Mouse (Mus musculus) A20 (cell line): ENCODE data around the gene Gm20388.
A peak's percentile ranks its signal among the peaks of the same experiment; 100 is the strongest.
"Not testable (repeated sequence)": the region's sequence is repeated elsewhere in the genome, so short reads cannot be mapped to it uniquely, and the experiment has no call there.

ENCODE experiments used
- DNase-seq: peaks from one replicate; pipeline ENCODE4 v3.0.0-alpha.2; 2011; ENCODE audit warnings: low read depth, low spot score

Gene Gm20388

DNA sequence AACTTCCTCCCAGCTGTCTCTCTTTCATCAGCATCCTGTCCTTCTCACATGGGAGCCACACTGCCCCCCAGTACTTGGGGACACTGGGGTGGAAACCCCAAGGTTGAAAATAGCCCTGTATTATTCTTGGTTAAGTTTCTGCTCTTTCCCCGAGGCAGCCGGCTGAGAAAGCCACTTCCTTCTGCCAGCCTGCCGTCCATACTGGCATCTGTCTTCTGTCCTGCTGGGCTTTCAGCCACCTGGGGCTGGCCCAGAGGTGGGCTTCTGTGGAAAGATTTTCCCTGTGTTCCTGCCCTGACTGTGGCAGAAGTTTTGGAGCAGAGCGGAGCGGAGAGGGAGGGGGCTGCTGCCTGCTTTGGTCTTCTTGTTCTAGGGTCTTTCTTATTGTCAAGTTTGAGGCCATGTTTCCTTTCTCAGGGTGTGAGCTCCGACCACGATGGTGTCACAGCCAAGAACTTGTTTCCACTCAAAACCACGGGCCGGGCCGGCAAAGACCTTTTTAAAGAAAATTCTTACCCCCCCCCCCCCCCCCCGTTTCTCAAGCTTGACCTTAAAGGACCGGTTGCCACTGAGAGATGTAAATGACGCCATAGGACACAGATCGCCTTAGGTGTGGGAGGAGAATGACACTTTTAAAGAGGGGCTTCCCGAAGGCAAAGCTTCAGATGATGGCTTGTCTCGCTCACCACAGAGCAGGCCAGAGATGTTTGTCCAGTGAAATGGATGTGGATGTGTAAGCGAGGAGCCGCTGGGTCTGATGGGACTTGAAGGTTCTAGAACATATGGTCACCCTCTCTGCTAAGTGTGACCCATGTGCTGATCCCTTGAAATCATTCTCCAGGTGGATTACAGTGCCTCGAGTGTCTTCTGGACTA lies 849.9 kb downstream of the Gm20388 start:
- DNase-seq: peak; percentile 57

DNA sequence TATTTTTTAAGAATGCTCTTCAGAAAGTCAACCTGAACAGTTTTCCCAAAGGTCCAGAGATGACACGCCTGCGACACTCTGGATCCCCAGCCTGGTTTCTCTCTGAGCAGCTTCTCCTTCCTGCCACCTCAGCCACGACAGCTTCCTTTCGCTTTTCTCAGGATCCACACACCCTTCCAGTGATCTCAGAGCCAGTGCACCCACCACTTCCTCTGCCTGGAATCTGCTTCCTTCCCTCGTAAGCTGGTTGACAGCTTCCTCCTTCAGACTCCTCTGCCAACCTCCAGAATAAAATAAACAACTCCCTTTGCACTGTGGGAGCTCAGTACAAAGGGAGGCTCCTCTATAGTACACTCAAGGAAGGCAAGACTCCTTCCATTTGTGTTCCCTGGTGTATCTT lies 852.6 kb downstream of the Gm20388 start:
- no peak for DNase-seq

DNA sequence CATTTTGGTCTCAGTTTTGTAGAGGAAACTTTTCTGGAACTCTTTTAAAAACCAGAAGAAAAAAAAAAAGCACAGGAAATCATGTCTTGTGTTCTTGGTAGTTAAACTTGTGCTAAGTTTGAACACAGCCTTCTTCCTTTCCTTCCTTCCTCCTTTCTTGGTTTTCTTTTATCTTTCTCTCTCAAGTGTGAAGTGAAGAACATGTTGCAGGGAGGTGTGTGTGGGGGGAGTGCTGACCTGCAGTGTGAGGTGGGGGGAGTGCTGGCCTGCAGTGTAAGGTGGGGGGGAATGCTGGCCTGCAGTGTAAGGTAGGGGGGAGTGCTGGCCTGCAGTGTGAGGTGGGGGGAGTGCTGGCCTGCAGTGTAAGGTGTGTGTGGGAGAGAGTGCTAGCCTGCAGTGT lies 854.0 kb downstream of the Gm20388 start:
- DNase-seq: no peak

DNA sequence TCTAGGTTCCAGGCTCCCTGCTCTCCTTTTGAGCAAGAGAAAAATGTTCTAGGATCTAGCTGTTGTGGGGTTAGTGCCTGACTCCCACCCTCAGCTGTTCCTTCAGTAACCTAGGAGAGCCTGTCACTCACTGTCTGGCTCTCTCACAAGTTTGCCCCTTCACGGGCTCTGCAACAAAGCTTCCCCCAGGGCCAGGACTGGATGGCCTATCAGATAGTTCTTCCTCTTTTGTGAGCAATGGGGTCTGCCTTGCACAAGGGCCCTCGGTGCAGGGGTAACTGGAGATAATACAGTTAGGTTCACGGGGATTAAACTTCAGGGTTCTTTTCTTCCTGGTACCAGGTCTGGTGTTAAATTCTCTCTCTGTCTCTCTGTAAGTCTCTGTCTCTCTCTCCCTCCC lies 856.0 kb downstream of the Gm20388 start:
- DNase-seq: no peak

DNA sequence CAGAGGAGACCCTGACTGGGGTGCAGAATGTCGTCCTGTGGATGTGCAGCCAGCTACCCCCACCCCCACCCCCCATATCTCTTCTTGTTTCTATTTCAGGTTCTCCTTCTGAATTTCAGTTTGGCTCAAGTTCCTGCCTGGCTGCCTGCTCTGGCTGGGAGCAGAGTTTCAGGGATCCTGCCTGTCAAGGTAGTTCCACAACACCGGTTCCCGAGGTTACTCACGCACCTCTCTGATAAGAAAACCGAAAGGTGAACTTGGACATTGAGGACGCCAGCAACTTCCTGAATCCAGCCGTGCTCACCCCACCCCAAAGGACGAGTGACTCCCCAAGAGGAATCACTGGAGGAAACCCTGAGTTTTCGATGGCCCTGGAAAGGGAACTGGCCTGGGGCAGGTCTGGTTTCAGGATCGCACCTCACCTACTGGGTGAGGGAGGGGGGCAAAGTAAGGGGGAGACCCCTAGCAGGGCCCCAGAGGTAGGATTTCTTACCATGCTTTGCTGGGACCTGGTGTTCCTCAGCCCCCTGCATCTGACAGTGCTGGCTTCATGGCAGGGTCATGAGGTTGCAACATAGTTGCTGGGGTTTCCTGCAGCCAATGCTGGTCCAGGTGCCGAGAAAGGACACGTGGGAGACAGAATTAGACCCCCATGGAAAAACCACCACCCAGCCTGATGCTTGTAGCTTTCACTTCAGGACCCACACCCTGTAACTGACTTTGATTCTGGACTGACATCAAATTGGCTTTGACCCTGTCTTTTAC lies 858.0 kb downstream of the Gm20388 start:
- DNase-seq: no peak

DNA sequence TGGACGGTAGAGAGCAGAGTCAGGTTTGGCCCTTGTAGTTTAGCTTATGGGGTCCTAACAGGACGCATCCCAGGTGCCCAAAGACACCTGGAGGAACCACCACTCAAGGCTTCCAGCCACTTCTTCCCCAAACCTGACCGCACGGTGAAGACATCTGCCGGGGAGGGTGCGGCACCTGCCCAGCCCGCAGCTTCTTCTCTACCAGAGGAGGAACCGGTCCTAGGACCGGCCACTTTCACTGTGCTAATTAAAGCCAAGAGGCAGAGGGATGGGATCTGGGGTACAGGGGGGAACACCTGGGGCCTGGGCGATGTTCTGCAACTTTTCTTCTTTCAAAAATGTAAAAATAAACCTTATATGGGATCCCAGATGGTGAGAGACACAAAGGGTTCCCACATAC lies 866.5 kb downstream of the Gm20388 start:
- DNase-seq: peak; percentile 82

DNA sequence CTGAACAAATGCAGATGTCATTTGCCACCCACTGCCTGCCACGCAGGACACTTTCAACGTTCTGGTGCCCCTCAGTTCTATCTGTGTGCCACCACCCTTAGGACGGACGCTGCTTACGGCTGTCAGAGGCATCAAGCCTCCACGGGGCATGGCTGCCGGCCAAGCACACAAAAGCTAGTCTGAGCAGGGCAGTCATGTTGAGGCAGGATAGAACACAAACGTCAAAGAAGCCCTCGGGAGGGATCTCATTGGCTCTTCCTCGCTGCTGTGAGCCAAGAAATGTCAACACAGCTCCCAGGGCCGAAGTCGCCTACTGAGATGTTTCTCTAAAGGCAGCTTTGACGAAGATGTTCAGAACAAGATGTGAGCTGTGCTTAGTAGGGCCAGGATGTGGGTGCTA lies 867.1 kb downstream of the Gm20388 start:
- no peak for DNase-seq

DNA sequence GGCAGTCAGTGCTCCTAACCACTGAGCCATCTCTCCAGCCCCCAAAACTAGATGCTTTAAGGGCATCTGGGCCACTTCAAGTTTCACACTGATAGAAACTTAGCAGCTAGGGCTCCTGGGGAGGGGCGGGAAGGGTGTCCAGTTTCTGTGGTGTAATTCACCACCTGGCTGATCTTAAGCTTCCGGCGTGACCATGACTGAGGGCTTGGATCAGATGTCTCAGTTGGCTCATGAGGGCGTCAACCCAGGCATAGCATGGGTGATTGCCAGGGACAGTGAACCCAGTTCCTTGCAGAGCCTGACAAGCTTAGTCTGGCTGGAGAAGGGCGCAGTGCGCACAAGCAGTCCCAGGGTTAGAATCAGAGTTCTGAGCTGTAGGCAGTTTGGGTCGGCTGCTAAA lies 868.5 kb downstream of the Gm20388 start:
- DNase-seq: no peak

DNA sequence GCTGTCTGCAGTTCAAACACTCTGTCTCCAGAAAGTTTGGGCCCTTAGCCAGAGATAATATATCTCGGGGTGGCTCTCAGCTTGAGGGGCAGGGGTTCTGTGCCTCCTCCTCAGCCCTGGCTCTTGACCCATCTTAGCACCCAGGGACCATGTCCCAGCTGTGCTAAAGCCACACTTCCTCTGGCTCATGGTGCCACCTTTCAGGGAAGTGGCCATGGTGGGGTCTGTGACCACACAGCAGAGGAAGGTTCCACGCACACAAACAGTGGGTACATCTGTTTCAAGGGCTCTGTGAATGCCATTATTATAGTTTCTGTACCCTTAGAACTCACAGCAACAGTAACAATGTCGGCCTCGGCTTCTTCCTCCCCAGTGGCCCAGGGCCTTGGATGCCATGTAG lies 873.1 kb downstream of the Gm20388 start:
- no peak for DNase-seq

DNA sequence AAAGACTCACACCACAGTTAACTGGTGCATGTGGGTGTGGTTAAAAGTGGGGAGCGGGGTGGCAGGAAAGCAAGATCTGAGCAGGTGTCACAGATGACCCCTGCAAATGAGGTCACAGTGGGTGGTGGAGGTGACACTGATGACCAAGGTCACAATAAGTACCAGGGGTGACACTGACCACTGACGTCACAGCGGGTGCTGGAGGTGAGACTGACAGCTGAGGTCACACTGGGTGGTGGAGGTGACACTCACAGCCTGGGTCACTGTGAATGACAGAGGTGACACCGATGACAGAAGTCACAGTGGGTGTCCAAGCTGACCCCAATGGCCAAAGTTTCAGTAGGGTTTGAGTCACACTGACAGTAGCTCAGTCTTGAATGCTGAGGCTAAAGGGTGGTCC lies 876.1 kb downstream of the Gm20388 start:
- no peak for DNase-seq

DNA sequence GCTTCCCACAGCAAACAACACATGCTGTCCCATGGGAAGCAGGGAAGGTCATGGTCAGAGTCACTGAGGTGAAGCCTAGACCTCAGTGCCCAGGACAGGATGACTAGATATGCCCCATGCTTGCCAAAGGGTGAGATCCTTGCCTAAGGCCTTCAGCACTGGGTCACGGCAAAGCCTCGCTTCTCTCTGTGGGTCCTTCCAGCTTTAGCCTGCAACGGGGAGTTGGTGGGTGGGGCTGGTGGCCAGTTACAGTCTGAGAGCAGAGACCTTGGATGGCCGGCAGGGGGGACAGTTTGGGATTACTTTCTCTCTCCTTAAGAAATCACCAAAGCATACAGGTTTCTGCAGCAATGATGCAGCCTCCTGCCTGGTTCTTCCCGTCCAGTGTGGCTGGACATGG lies 877.0 kb downstream of the Gm20388 start:
- DNase-seq: no peak

DNA sequence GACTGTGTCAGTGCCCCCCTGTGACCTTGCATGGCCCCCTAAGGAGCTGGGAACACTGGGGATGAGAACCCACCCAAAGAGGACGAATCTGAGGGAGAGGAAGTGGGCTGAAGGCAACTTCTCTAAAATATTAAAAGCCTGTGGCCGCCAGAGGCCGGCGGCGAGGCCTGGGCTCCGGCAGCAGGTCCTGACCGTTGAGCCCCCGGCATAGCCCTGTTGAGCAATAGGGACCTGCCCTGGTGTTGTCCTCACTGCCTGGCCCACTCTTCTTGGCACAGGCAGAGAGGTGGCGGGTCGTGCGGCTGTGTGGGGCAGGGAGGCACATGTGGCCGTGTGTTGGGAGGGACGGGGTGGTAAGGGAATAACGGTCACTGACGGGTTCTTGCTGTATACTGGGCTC lies 882.1 kb downstream of the Gm20388 start:
- DNase-seq: no peak

DNA sequence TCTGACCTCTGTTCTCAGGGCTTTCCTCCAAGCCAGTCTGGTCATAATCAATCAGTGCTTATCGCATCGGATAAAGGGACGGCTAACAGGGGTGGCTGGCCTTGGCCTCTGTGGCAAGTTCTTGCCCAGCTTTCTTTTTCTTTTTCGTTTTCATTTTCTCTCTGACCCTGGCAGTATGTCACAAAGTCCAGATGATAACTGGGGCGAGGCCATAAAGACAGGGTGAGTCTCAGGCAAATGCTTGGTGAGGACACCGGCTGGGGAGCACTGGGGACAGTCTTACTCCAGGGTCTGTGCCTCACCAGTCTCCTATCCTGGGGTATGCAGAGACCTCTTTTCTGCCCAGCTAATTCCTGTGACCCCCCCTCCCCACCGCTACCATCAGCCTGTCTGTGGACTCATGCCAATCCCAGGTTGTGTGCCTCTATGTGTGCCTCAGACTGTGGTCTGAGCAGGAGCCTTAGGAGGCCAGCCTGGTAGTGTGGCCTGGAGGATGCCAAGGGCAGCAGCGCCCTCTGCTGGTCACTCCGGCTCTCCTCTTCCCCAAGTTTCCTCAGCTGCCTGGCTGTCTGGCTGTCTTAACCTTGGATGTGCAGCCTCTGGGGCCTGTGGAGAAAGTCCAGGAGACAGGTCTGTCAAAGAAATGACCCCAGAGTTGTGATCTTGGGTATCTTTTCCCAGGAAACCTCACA lies 885.4 kb downstream of the Gm20388 start:
- DNase-seq: peak; percentile 90

DNA sequence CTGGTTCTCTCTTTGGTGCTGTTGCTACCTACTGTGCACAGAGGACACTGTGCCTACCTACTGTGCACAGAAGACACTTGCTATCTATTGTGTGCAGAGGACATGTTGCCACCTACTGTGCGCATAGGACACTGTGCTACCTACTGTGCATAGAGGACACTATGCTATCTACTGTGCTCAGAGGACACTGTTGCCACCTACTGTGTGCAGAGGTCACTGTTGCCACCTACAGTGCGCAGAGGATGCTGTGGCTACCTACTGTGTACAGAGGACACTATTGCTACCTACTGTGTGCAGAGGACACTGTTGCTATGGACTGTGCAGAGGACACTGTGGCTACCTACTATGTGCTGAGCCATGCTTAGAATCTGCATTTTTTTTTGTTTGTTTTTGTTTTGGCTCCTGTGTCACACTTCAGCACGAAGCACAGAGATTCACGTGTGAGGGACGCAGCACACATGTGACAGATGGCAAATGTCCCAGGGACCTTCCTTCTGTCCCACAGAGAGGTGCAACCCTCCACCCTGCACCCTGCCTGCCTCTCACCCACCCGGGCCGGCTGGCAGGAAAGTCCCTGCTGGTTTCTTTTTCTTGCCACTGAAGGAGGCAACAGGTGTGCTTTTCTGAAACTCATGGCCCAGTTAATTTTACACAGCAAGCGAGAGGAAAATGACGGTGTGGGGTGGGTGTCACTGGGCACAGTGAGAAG lies 886.5 kb downstream of the Gm20388 start:
- DNase-seq: peak; percentile 85

DNA sequence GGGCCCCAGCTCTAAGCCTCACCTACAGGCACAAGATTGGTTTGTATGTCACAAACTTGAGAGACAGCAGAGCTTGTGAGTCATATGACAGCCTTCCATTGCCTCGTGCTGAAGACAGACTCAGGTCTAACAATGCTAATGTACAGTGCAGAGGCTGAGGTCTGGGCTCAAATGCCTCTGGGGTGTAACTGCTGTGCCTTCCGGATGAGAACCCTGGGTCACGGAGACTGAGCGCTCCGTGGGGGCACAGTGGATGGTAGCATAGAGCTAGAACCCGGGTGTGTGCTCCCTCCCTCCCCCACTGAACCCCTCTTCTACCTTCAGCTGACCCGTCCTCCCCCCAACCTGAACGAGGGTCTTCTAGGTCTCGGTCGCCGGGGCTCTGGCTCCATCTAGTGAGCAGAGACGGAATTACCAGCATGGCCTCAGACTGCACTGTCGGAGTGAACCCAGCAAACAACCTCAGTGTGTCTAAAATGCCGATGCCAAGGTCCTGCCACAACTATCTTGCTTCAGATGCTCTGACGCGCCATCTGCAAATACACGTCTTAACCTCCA lies 889.7 kb downstream of the Gm20388 start:
- peak; percentile 56 for DNase-seq

DNA sequence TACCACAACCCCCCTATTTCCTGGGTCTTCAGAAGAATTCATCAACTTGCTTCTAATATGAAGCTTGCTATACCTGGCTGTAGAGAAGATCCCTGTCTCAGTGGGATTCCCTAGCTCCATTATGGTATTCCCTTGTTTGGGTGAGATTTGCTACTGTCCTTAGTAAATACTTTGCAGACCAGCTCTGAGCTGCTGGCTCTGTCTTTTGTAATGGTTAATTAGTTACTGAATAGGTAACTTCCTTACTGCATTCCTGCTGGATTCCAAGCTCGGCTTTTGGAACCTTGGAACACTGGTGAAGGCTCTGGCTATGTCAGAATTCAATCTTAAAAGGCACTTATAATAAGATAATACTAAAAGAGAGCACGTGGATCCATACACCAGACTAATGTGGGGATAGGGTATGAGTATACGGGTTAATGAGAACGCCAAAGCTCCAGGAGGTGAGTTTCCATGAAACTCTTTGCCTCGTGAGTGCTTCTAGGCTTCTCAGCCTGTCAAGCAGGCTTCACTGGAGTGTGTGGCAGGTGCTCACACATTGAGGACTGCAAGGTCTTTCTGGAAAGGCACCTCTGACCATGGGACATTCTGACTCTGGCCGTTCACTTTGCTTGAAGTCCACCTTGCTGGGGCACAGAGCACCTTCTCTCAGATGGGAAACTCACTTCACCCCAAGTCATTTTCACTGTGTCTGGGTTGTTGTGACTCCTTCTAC lies 893.2 kb downstream of the Gm20388 start:
- not testable (repeated sequence) for DNase-seq

DNA sequence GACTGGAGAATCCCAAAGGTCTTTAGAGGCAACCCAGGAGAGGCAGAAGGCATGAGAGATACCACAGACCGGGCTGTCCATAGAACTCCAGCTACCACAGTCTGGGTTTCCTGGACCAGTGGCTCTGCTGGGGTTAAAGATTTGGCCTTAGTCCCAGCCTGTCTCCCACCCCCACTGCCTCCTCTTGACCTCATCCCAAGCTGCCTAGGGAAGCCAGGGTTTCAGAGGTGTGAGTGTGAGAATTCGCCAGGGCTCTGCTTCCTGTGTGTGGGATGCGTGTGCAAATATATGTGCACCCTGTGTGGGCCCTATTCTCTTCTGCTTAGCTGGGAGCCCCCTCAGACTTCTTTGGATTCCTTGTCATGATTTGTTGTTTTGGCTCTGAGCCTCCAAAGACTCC lies 894.1 kb downstream of the Gm20388 start:
- no peak for DNase-seq

DNA sequence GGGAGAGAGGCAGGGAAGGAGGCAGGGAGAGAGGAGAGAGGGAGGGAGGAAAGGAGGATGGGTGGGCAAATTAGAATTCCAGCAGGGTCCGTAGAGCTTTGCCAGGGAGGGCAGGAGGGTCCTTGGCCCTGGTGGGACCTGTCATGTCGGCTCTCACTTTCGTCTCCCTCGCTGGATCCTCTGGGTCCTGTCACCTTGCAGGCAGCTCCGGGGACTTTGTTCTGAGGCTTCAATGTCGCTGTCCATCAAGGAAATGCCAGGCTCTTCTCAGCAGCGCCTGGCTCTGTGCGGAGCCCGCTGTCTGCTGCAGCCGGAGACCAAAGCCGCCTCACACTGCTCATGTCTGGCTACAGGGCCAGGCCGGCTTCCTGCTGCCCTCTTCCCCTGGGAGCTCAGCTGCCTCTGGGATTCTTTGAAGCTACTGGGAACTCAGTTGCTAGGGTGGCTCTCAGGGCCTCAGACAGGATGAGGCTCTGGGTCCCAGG lies 896.2 kb downstream of the Gm20388 start:
- no peak for DNase-seq

DNA sequence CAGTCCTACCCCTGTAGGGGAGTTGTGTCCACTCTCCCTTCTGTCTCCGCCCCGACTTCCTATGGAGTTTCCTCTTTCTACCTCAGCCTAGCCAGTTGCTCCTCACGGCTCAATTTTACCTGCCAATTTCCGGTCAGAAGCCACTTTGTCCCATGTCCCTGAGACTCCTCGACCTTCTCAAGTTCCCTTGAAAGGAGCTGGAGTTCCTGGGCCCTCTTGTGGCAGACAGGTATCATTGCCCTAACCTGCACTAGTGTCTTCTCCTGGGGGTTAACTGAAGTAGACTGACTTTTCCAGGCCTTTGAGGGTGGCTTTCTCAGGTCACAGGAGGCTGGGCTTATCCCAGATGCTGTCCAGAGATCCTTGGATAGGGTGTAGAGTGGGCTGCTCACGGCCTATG lies 897.1 kb downstream of the Gm20388 start:
- peak; percentile 68 for DNase-seq

DNA sequence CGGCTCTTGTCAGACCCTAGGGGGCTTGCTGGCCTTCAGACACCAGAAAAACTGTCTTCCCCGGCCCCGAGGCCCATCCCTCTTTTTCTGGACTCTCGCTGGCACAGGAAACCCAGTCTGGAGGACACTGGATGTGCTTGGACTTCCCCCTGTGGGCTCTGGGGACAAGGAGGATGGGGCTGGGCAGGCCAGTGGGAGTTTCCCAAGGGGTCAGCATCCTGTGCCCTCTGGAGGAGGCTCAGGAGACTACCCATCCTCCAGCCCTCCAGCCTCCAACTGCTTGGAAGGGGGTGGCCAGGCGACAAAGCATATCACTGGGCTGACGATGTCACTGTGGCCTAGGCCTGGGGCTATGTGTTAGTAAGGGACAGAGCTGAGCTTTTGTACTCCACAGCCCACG lies 898.4 kb downstream of the Gm20388 start:
- no peak for DNase-seq

DNA sequence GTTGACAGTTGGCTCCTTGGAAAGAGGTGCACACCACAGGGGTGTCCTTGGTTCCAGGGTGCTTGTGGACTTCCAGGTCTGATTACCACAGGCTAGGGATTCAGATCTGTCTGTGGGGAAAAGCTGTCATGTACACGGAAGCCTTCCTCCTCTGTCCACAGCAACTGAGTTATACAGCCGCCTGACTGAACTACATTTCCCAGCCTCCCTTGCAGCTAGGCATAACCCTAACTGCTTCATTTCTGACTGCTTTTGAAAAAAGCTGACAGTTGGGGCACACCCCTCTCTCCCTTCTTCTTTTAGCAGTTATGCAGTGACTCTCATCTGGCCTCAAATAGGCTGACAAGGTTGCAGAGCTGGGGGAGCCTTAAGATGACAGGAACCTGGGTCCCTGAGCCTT lies 901.3 kb downstream of the Gm20388 start:
- peak; percentile 19 for DNase-seq
